Mouse (Mus musculus) MEL (cell line): ENCODE measurements around the gene Dyrk3. TPM values are rescaled to one million over a fixed set of nuclear protein-coding genes. Genes with fewer than 3 reads are reported as not detected.
A peak's percentile ranks its signal among the peaks of the same experiment; 100 is the strongest.

Source experiments
- DNase-seq: peaks from one replicate; pipeline ENCODE4 v3.0.0; 2011; ENCODE audit warnings: low read depth, low spot score
- H3K27ac ChIP-seq: 2 replicates; pipeline ENCODE4 v1.5.1; 2012; ENCODE audit warnings: low read depth, mild to moderate bottlenecking, control low read depth, low read length, moderate library complexity; ENCODE audit not compliant: control insufficient read depth
- H3K27me3 ChIP-seq, 2 experiments: fragments of 150-350 bp in 1 of 2; sonication (generic) in 1 of 2; 2 replicates each; pipeline ENCODE4 v1.6.1; 2012; ENCODE audit warnings: low read length in 2 of 2, mild to moderate bottlenecking in 2 of 2, improper control_type of control experiment in 1 of 2, moderate library complexity in 1 of 2; ENCODE audit not compliant: insufficient read depth in 2 of 2, control insufficient read depth in 1 of 2
- H3K36me3 ChIP-seq, 2 experiments: 2 replicates each; pipeline ENCODE4 v1.6.1; 2012 to 2014; ENCODE audit warnings: low read length in 2 of 2, improper control_type of control experiment in 1 of 2, inconsistent platforms in 1 of 2, mild to moderate bottlenecking in 1 of 2; ENCODE audit not compliant: insufficient read depth in 2 of 2, control insufficient read depth in 1 of 2
- H3K4me1 ChIP-seq, 2 experiments: fragments of 150-350 bp in 1 of 2; sonication (generic) in 1 of 2; 2 replicates each; pipeline ENCODE4 v1.6.1; 2012; ENCODE audit warnings: low read length in 2 of 2, improper control_type of control experiment in 1 of 2, mild to moderate bottlenecking in 1 of 2; ENCODE audit not compliant: insufficient read depth in 2 of 2, control insufficient read depth in 1 of 2
- H3K4me3 ChIP-seq, 2 experiments: fragments of 150-350 bp in 1 of 2; sonication (generic) in 1 of 2; 2 replicates each; pipeline ENCODE4 v1.5.1; 2012; ENCODE audit warnings: low read depth in 2 of 2, low read length in 2 of 2, mild to moderate bottlenecking in 2 of 2, moderate library complexity in 2 of 2, control low read depth in 1 of 2, improper control_type of control experiment in 1 of 2; ENCODE audit not compliant: control insufficient read depth in 1 of 2, insufficient read depth in 1 of 2
- H3K79me2 ChIP-seq: 2 replicates; pipeline ENCODE4 v1.6.1; 2012; ENCODE audit warnings: mild to moderate bottlenecking, low read length, moderate library complexity; ENCODE audit not compliant: control insufficient read depth, poor library complexity, insufficient read depth
- H3K9ac ChIP-seq: 2 replicates; pipeline ENCODE4 v1.6.1; 2012; ENCODE audit warnings: low read depth, mild to moderate bottlenecking, control low read depth, low read length, moderate library complexity; ENCODE audit not compliant: control insufficient read depth, poor library complexity, severe bottlenecking
- H3K9me3 ChIP-seq: fragments of 150-350 bp; sonication (generic); replicated peaks from 2 replicates; pipeline ENCODE4 v1.6.1; 2012; ENCODE audit warnings: mild to moderate bottlenecking, low read length, improper control_type of control experiment, moderate library complexity; ENCODE audit not compliant: insufficient read depth
- BHLHE40 ChIP-seq: IDR thresholded peaks from 2 replicates; pipeline ENCODE4 v1.6.1; 2012; ENCODE audit warnings: low read depth, mild to moderate bottlenecking, inconsistent platforms, low read length, improper control_type of control experiment, borderline replicate concordance
- CHD2 ChIP-seq: IDR thresholded peaks from 2 replicates; pipeline ENCODE4 v1.6.1; 2011; ENCODE audit warnings: low read length, improper control_type of control experiment
- ETS1 ChIP-seq: IDR thresholded peaks from 2 replicates; pipeline ENCODE4 v1.6.1; 2012; ENCODE audit warnings: low read depth, mild to moderate bottlenecking, inconsistent platforms, low read length, improper control_type of control experiment, moderate library complexity
- GABPA ChIP-seq: IDR thresholded peaks from 2 replicates; pipeline ENCODE4 v1.6.1; 2012; ENCODE audit warnings: low read depth, mild to moderate bottlenecking, inconsistent platforms, low read length, improper control_type of control experiment, moderate library complexity
- GATA1 ChIP-seq: IDR thresholded peaks from 2 replicates; pipeline ENCODE4 v1.6.1; 2011; ENCODE audit warnings: low read depth, low read length, improper control_type of control experiment
- JUND ChIP-seq: IDR thresholded peaks from 2 replicates; pipeline ENCODE4 v1.6.1; 2011; ENCODE audit warnings: low read depth, mild to moderate bottlenecking, improper control_type of control experiment, low read length
- MAFK ChIP-seq: IDR thresholded peaks from 2 replicates; pipeline ENCODE4 v1.6.1; 2011; ENCODE audit warnings: low read depth, mild to moderate bottlenecking, low read length, improper control_type of control experiment, borderline replicate concordance
- MAX ChIP-seq: IDR thresholded peaks from 2 replicates; pipeline ENCODE4 v1.6.1; 2011; ENCODE audit warnings: low read length, improper control_type of control experiment
- MAZ ChIP-seq: IDR thresholded peaks from 2 replicates; pipeline ENCODE4 v1.6.1; 2012; ENCODE audit warnings: low read depth, mild to moderate bottlenecking, inconsistent platforms, low read length, improper control_type of control experiment
- MEF2A ChIP-seq: IDR thresholded peaks from 2 replicates; pipeline ENCODE4 v1.6.1; 2014; ENCODE audit warnings: low read depth, mild to moderate bottlenecking, inconsistent platforms, low read length, improper control_type of control experiment; ENCODE audit not compliant: poor library complexity, insufficient replicate concordance, severe bottlenecking; ENCODE audit errors: extremely low read depth
- MXI1 ChIP-seq: IDR thresholded peaks from 2 replicates; pipeline ENCODE4 v1.6.1; 2011; ENCODE audit warnings: mild to moderate bottlenecking, low read depth, low read length, improper control_type of control experiment
- MYB ChIP-seq: IDR thresholded peaks from 2 replicates; pipeline ENCODE4 v1.6.1; 2011; ENCODE audit warnings: mild to moderate bottlenecking, low read depth, low read length, improper control_type of control experiment
- MYC ChIP-seq: IDR thresholded peaks from 2 replicates; pipeline ENCODE4 v1.6.1; 2011; ENCODE audit warnings: low read depth, mild to moderate bottlenecking, low read length, improper control_type of control experiment, moderate library complexity
- NELFE ChIP-seq: IDR thresholded peaks from 2 replicates; pipeline ENCODE4 v1.6.1; 2011; ENCODE audit warnings: low read depth, low read length, improper control_type of control experiment
- POLR2A ChIP-seq, 2 experiments: IDR thresholded peaks; 2 replicates each; pipeline ENCODE4 v1.6.1; 2011 to 2012; ENCODE audit warnings: low read length in 2 of 2, mild to moderate bottlenecking in 2 of 2, control low read depth in 1 of 2, improper control_type of control experiment in 1 of 2, low read depth in 1 of 2, moderate library complexity in 1 of 2; ENCODE audit not compliant: control insufficient read depth in 1 of 2, insufficient read depth in 1 of 2, poor library complexity in 1 of 2
- POLR2AphosphoS2 ChIP-seq: IDR thresholded peaks from 2 replicates; pipeline ENCODE4 v1.6.1; 2011; ENCODE audit warnings: low read length, improper control_type of control experiment
- RAD21 ChIP-seq: IDR thresholded peaks from 2 replicates; pipeline ENCODE4 v1.6.1; 2011; ENCODE audit warnings: mild to moderate bottlenecking, low read depth, low read length, improper control_type of control experiment
- RCOR1 ChIP-seq: IDR thresholded peaks from 2 replicates; pipeline ENCODE4 v1.6.1; 2012; ENCODE audit warnings: low read depth, mild to moderate bottlenecking, inconsistent platforms, low read length, improper control_type of control experiment
- SIN3A ChIP-seq: IDR thresholded peaks from 2 replicates; pipeline ENCODE4 v1.6.1; 2012; ENCODE audit warnings: low read length, improper control_type of control experiment, inconsistent platforms
- TAL1 ChIP-seq: IDR thresholded peaks from 2 replicates; pipeline ENCODE4 v1.6.1; 2012; ENCODE audit warnings: mild to moderate bottlenecking, inconsistent platforms, low read length, moderate library complexity, mixed read lengths
- TBP ChIP-seq: IDR thresholded peaks from 2 replicates; pipeline ENCODE4 v1.8.0; 2011; ENCODE audit warnings: low read depth, low read length, improper control_type of control experiment
- TCF12 ChIP-seq: IDR thresholded peaks from 2 replicates; pipeline ENCODE4 v1.6.1; 2014; ENCODE audit warnings: low read depth, mild to moderate bottlenecking, inconsistent platforms, low read length, improper control_type of control experiment, moderate library complexity
- USF1 ChIP-seq: IDR thresholded peaks from 2 replicates; pipeline ENCODE4 v1.6.1; 2014; ENCODE audit warnings: low read depth, mild to moderate bottlenecking, inconsistent platforms, low read length, improper control_type of control experiment, moderate library complexity
- USF2 ChIP-seq, 2 experiments: IDR thresholded peaks; 2 replicates each; pipeline ENCODE4 v1.6.1; 2011 to 2012; ENCODE audit warnings: improper control_type of control experiment in 2 of 2, low read length in 2 of 2, borderline replicate concordance in 1 of 2, inconsistent platforms in 1 of 2, low read depth in 1 of 2, mild to moderate bottlenecking in 1 of 2; ENCODE audit not compliant: insufficient read depth in 1 of 2
- ZC3H11A ChIP-seq: IDR thresholded peaks from 2 replicates; pipeline ENCODE4 v1.6.1; 2012; ENCODE audit warnings: low read depth, mild to moderate bottlenecking, inconsistent platforms, low read length, improper control_type of control experiment
- ZKSCAN1 ChIP-seq: IDR thresholded peaks from 2 replicates; pipeline ENCODE4 v1.6.1; 2012; ENCODE audit warnings: low read depth, mild to moderate bottlenecking, inconsistent platforms, low read length, improper control_type of control experiment, moderate library complexity
- polyA plus RNA-seq, 2 experiments: library from polyadenylated mRNA; stranded (reverse) in 1 of 2; unstranded in 1 of 2; fragments of >175 nt in 1 of 2; fragments of >200 nt in 1 of 2; gene quantifications; 2 replicates each; pipeline versions ENCODE4 v1.2.1 to v1.2.4; 2012; ENCODE audit warnings: low replicate concordance in 2 of 2, low read depth in 1 of 2; ENCODE audit not compliant: insufficient read length in 2 of 2, insufficient read depth in 1 of 2, missing spikeins in 1 of 2
- total RNA-seq: library from RNA; depleted of rRNA; stranded (reverse); fragments of 300-350 nt; gene quantifications from 2 replicates; pipeline ENCODE4 v1.2.3, GENCODE M21; 2012

The Dyrk3 gene
- total and polyA plus RNA-seq, 3 experiments, result 8.6 to 11.8 TPM; not detected in 1

DNA sequence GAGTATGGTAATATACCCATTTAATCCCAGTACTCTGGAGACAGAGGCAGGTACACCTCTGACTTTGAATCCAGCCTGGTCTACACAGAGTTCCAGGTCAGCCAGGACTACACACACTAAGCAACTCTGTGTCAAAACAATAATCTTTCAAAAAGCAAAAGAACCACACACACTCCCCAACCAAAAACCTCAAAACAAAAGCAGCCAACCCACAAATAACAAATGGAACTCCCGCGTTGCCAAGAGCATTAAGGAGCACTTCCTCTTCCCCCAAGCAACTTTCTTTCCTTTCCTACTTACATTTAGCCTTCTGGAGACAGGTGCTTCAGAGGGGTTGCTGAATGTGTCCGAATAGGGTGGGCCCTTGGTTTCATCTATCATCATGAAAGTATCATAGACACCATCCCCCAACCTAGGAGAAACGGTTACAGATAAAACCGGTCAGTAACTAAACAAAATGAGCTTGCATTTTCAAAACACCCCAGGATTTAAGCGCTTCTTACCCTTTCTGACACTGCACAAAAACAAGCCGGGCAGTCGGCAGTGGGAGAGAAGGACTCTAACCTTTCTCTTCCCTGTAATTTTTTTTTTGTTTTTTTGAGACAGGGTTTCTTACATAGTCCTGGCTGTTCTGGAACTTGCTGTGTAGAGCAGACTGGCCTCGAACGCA is 2.0 kb downstream of the Dyrk3 start:
- TF ChIP-seq POLR2A (IDR thresholded peaks at IDR 0.05; ENCODE audit: control insufficient read depth in 1 of 2, insufficient read depth in 1 of 2, low read depth in 1 of 2, low read length in 2 of 2, poor library complexity in 1 of 2) (peak in 1 of 2 experiments; percentile 41; a peak in 1 of 4 replicates), RAD21 (no peak), ETS1 (peak; percentile 56), MYC (no peak), SIN3A (peak; percentile 76), MAZ (no peak), MYB (0 out of 2 replicates have a peak, but pooled peaks have one; percentile 32), USF1 (no peak), TBP (0 out of 2 replicates have a peak, but pooled peaks have one; percentile 45), NELFE (no peak), MEF2A (no peak), GABPA (no peak), ZKSCAN1 (no peak), USF2 (IDR thresholded peaks at IDR 0.05; ENCODE audit: borderline replicate concordance in 1 of 2, insufficient read depth in 1 of 2, low read depth in 1 of 2, low read length in 2 of 2) (no peak), GATA1 (0 out of 2 replicates have a peak, but pooled peaks have one; percentile 14), TCF12 (peak; percentile 47), MAFK (no peak), RCOR1 (peak; percentile 51; the same call in 1 of the 2 replicates), JUND (no peak), MAX (0 out of 2 replicates have a peak, but pooled peaks have one; percentile 36), ZC3H11A (no peak), MXI1 (peak; percentile 33; the same call in 1 of the 2 replicates), CHD2 (no peak; the same call in 1 of the 2 replicates), TAL1 (no peak), BHLHE40 (no peak), POLR2AphosphoS2 (no peak)
- H3K4me1 ChIP-seq, result peaks cover 23 to 25% of the 10 kb centered on the region in 2 experiments
- no peaks in the 10 kb centered on the region for H3K27me3 ChIP-seq
- no peaks in the 10 kb centered on the region for H3K9me3 ChIP-seq
- H3K9ac ChIP-seq, result peak overlapping the region; percentile 72
- peak overlapping the region; percentile 24 to 88 for H3K4me3 ChIP-seq
- peaks cover 9% of the 10 kb centered on the region for H3K79me2 ChIP-seq
- peaks cover 3 to 34% of the 10 kb centered on the region in 2 experiments for H3K36me3 ChIP-seq
- H3K27ac ChIP-seq, result peak overlapping the region; percentile 48
- DNase-seq, result peak; percentile 87
